Mouse (Mus musculus): ENCODE measurements around the gene Lrrn3.

Lrrn3 gene

GRCm38 (mm10) chr12:41483091-41483592, 3.1 kb downstream of the Lrrn3 start:
- no peaks in the 10 kb centered on the region for H3K36me3 ChIP-seq (ENCODE audit: control insufficient read depth, insufficient read depth, low read length, poor library complexity, severe bottlenecking)

GRCm38 (mm10) chr12:41481486-41481885, 4.7 kb downstream of the Lrrn3 start:
- DNase-seq (ENCODE audit: low read depth, low spot score), result no peak
- Histone ChIP-seq H3K27me3 (ENCODE audit: control insufficient read depth, insufficient read depth, low read length, poor library complexity, severe bottlenecking) (no peaks in the 10 kb centered on the region), H3K36me3 (ENCODE audit: control insufficient read depth, insufficient read depth, low read length, poor library complexity, severe bottlenecking) (no peaks in the 10 kb centered on the region)

More at GRCm38 (mm10) chr12:41483091-41483592, 3.1 kb downstream of the Lrrn3 start:
- no peaks in the 10 kb centered on the region for H3K27me3 ChIP-seq (ENCODE audit: control insufficient read depth, insufficient read depth, low read length, poor library complexity, severe bottlenecking)
- DNase-seq (ENCODE audit: low read depth, low spot score), result no peak

GRCm38 (mm10) chr12:41469096-41469801, 17.0 kb downstream of the Lrrn3 start:
- Histone ChIP-seq H3K27me3 (ENCODE audit: control insufficient read depth, insufficient read depth, low read length, poor library complexity, severe bottlenecking) (no peaks in the 10 kb centered on the region), H3K36me3 (ENCODE audit: control insufficient read depth, insufficient read depth, low read length, poor library complexity, severe bottlenecking) (no peaks in the 10 kb centered on the region)
- DNase-seq (ENCODE audit: low read depth, low spot score), result no peak

GRCm38 (mm10) chr12:41468374-41468991, 17.7 kb downstream of the Lrrn3 start:
- H3K36me3 ChIP-seq (ENCODE audit: control insufficient read depth, insufficient read depth, low read length, poor library complexity, severe bottlenecking), result no peaks in the 10 kb centered on the region
- H3K27me3 ChIP-seq (ENCODE audit: control insufficient read depth, insufficient read depth, low read length, poor library complexity, severe bottlenecking), result no peaks in the 10 kb centered on the region
- DNase-seq (ENCODE audit: low read depth, low spot score), result no peak

- H3K36me3 ChIP-seq (ENCODE audit: control insufficient read depth, insufficient read depth, low read length, poor library complexity, severe bottlenecking), result no peaks in the 10 kb centered on the region
- peak; percentile 1 for DNase-seq (ENCODE audit: low read depth, low spot score)
- no peaks in the 10 kb centered on the region for H3K27me3 ChIP-seq (ENCODE audit: control insufficient read depth, insufficient read depth, low read length, poor library complexity, severe bottlenecking)
These were observed 47.8 kb downstream of the Lrrn3 start for GRCm38 (mm10) chr12:41438446-41438845.

GRCm38 (mm10) chr12:41436206-41436985, 49.8 kb downstream of the Lrrn3 start:
- DNase-seq (ENCODE audit: low read depth, low spot score), result no peak
- no peaks in the 10 kb centered on the region for H3K36me3 ChIP-seq (ENCODE audit: control insufficient read depth, insufficient read depth, low read length, poor library complexity, severe bottlenecking)
- no peaks in the 10 kb centered on the region for H3K27me3 ChIP-seq (ENCODE audit: control insufficient read depth, insufficient read depth, low read length, poor library complexity, severe bottlenecking)

GRCm38 (mm10) chr12:41428806-41429205, 57.4 kb downstream of the Lrrn3 start:
- no peak for DNase-seq (ENCODE audit: low read depth, low spot score)
- no peaks in the 10 kb centered on the region for H3K36me3 ChIP-seq (ENCODE audit: control insufficient read depth, insufficient read depth, low read length, poor library complexity, severe bottlenecking)
- no peaks in the 10 kb centered on the region for H3K27me3 ChIP-seq (ENCODE audit: control insufficient read depth, insufficient read depth, low read length, poor library complexity, severe bottlenecking)

GRCm38 (mm10) chr12:41427464-41427863, 58.8 kb downstream of the Lrrn3 start:
- H3K27me3 ChIP-seq (ENCODE audit: control insufficient read depth, insufficient read depth, low read length, poor library complexity, severe bottlenecking), result no peaks in the 10 kb centered on the region
- no peak for DNase-seq (ENCODE audit: low read depth, low spot score)
- H3K36me3 ChIP-seq (ENCODE audit: control insufficient read depth, insufficient read depth, low read length, poor library complexity, severe bottlenecking), result no peaks in the 10 kb centered on the region

- Histone ChIP-seq H3K27me3 (ENCODE audit: control insufficient read depth, insufficient read depth, low read length, poor library complexity, severe bottlenecking) (no peaks in the 10 kb centered on the region), H3K36me3 (ENCODE audit: control insufficient read depth, insufficient read depth, low read length, poor library complexity, severe bottlenecking) (no peaks in the 10 kb centered on the region)
- DNase-seq (ENCODE audit: low read depth, low spot score), result no peak
These were observed 61.0 kb downstream of the Lrrn3 start for GRCm38 (mm10) chr12:41425101-41425679.

GRCm38 (mm10) chr12:41417961-41418360, 68.3 kb downstream of the Lrrn3 start:
- H3K36me3 ChIP-seq (ENCODE audit: control insufficient read depth, insufficient read depth, low read length, poor library complexity, severe bottlenecking), result no peaks in the 10 kb centered on the region
- DNase-seq (ENCODE audit: low read depth, low spot score), result no peak

GRCm38 (mm10) chr12:41417099-41417498, 69.1 kb downstream of the Lrrn3 start:
- Histone ChIP-seq H3K27me3 (ENCODE audit: control insufficient read depth, insufficient read depth, low read length, poor library complexity, severe bottlenecking) (no peaks in the 10 kb centered on the region), H3K36me3 (ENCODE audit: control insufficient read depth, insufficient read depth, low read length, poor library complexity, severe bottlenecking) (no peaks in the 10 kb centered on the region)
- DNase-seq (ENCODE audit: low read depth, low spot score), result no peak

More at GRCm38 (mm10) chr12:41417961-41418360, 68.3 kb downstream of the Lrrn3 start:
- H3K27me3 ChIP-seq (ENCODE audit: control insufficient read depth, insufficient read depth, low read length, poor library complexity, severe bottlenecking), result no peaks in the 10 kb centered on the region

GRCm38 (mm10) chr12:41416635-41417034, 69.6 kb downstream of the Lrrn3 start:
- H3K27me3 ChIP-seq (ENCODE audit: control insufficient read depth, insufficient read depth, low read length, poor library complexity, severe bottlenecking), result no peaks in the 10 kb centered on the region
- DNase-seq (ENCODE audit: low read depth, low spot score), result no peak
- H3K36me3 ChIP-seq (ENCODE audit: control insufficient read depth, insufficient read depth, low read length, poor library complexity, severe bottlenecking), result no peaks in the 10 kb centered on the region

GRCm38 (mm10) chr12:41409431-41409830, 76.8 kb downstream of the Lrrn3 start:
- no peaks in the 10 kb centered on the region for H3K36me3 ChIP-seq (ENCODE audit: control insufficient read depth, insufficient read depth, low read length, poor library complexity, severe bottlenecking)
- no peaks in the 10 kb centered on the region for H3K27me3 ChIP-seq (ENCODE audit: control insufficient read depth, insufficient read depth, low read length, poor library complexity, severe bottlenecking)
- no peak for DNase-seq (ENCODE audit: low read depth, low spot score)

GRCm38 (mm10) chr12:41401923-41402322, 84.3 kb downstream of the Lrrn3 start:
- Histone ChIP-seq H3K27me3 (ENCODE audit: control insufficient read depth, insufficient read depth, low read length, poor library complexity, severe bottlenecking) (no peaks in the 10 kb centered on the region), H3K36me3 (ENCODE audit: control insufficient read depth, insufficient read depth, low read length, poor library complexity, severe bottlenecking) (no peaks in the 10 kb centered on the region)
- DNase-seq (ENCODE audit: low read depth, low spot score), result no peak

Measured in splenic B cell, adult 2 months (primary cell).